Mouse (Mus musculus): ENCODE data around the gene Vmn2r89. TPM values are rescaled to one million over a fixed set of nuclear protein-coding genes. Genes with fewer than 3 reads are reported as not detected.

The Vmn2r89 gene
- polyA plus RNA-seq, 1 experiment: not detected

- no peaks in the 10 kb centered on the region for H3K27me3 ChIP-seq (ENCODE audit: control insufficient read depth, insufficient read depth, insufficient read length)
- H3ac ChIP-seq (ENCODE audit: control insufficient read depth, insufficient read length): no peak overlapping the region
- no peaks in the 10 kb centered on the region for H3K79me2 ChIP-seq (ENCODE audit: control insufficient read depth, insufficient read depth)
- H3K36me3 ChIP-seq (ENCODE audit: control insufficient read depth, insufficient read depth): no peaks in the 10 kb centered on the region
- no peak overlapping the region for H3K4me2 ChIP-seq (ENCODE audit: low read depth)
- TF ChIP-seq USF1 (IDR thresholded peaks at IDR 0.05; ENCODE audit: low read depth) (no peak), TCF3 (IDR thresholded peaks at IDR 0.05; ENCODE audit: insufficient read length, low read depth) (no peak), SRF (IDR thresholded peaks at IDR 0.05; ENCODE audit: control insufficient read depth, insufficient read length, low read depth) (no peak), MYOG (IDR thresholded peaks at IDR 0.05; ENCODE audit: control insufficient read depth in 1 of 3, insufficient read depth in 1 of 3, insufficient read length in 2 of 3, low read depth in 2 of 3) (no peak), MAX (IDR thresholded peaks at IDR 0.05; ENCODE audit: low read depth) (no peak), CEBPB (IDR thresholded peaks at IDR 0.05; ENCODE audit: insufficient read depth, poor library complexity, severe bottlenecking) (no peak), POLR2AphosphoS2 (IDR thresholded peaks at IDR 0.05; ENCODE audit: insufficient read length, low read depth) (no peak)
- no peak overlapping the region for H3K4me3 ChIP-seq
These were observed 48.1 kb downstream of the Vmn2r89 start for GRCm38 (mm10) chr14:51499707-51500275.

- Histone ChIP-seq H3K4me2 (ENCODE audit: low read depth) (no peak overlapping the region), H3K79me2 (ENCODE audit: control insufficient read depth, insufficient read depth) (no peaks in the 10 kb centered on the region), H3K4me3 (no peak overlapping the region), H3K36me3 (ENCODE audit: control insufficient read depth, insufficient read depth) (no peaks in the 10 kb centered on the region), H3ac (ENCODE audit: control insufficient read depth, insufficient read length) (no peak overlapping the region), H3K27me3 (ENCODE audit: control insufficient read depth, insufficient read depth, insufficient read length) (no peaks in the 10 kb centered on the region)
- TF ChIP-seq POLR2AphosphoS2 (IDR thresholded peaks at IDR 0.05; ENCODE audit: insufficient read length, low read depth) (no peak), POLR2A (IDR thresholded peaks at IDR 0.05; ENCODE audit: insufficient read length, low read depth) (no peak), TCF3 (IDR thresholded peaks at IDR 0.05; ENCODE audit: insufficient read length, low read depth) (no peak), SRF (IDR thresholded peaks at IDR 0.05; ENCODE audit: control insufficient read depth, insufficient read length, low read depth) (no peak), E2F4 (IDR thresholded peaks at IDR 0.05; ENCODE audit: insufficient read depth) (no peak), MYOG (IDR thresholded peaks at IDR 0.05; ENCODE audit: control insufficient read depth in 1 of 3, insufficient read depth in 1 of 3, insufficient read length in 2 of 3, low read depth in 2 of 3) (no peak), MYOD1 (IDR thresholded peaks at IDR 0.05; ENCODE audit: control insufficient read depth in 1 of 3, insufficient read length in 2 of 3, low read depth in 2 of 3) (no peak), CEBPB (IDR thresholded peaks at IDR 0.05; ENCODE audit: insufficient read depth, poor library complexity, severe bottlenecking) (no peak)
These were observed 48.8 kb downstream of the Vmn2r89 start for GRCm38 (mm10) chr14:51500461-51500860.

- TF ChIP-seq MYOG (IDR thresholded peaks at IDR 0.05; ENCODE audit: control insufficient read depth in 1 of 3, insufficient read depth in 1 of 3, insufficient read length in 2 of 3, low read depth in 2 of 3) (no peak), USF1 (IDR thresholded peaks at IDR 0.05; ENCODE audit: low read depth) (no peak), SRF (IDR thresholded peaks at IDR 0.05; ENCODE audit: control insufficient read depth, insufficient read length, low read depth) (no peak), CEBPB (IDR thresholded peaks at IDR 0.05; ENCODE audit: insufficient read depth, poor library complexity, severe bottlenecking) (no peak), MAX (IDR thresholded peaks at IDR 0.05; ENCODE audit: low read depth) (no peak), POLR2A (IDR thresholded peaks at IDR 0.05; ENCODE audit: insufficient read length, low read depth) (no peak)
- no peaks in the 10 kb centered on the region for H3K27me3 ChIP-seq (ENCODE audit: control insufficient read depth, insufficient read depth, insufficient read length)
These were observed 55.8 kb downstream of the Vmn2r89 start for GRCm38 (mm10) chr14:51507416-51507815.

More at GRCm38 (mm10) chr14:51507416-51507815, 55.8 kb downstream of the Vmn2r89 start:
- Histone ChIP-seq H3ac (ENCODE audit: control insufficient read depth, insufficient read length) (no peak overlapping the region), H3K4me3 (no peak overlapping the region), H3K4me2 (ENCODE audit: low read depth) (no peak overlapping the region), H3K79me2 (ENCODE audit: control insufficient read depth, insufficient read depth) (no peaks in the 10 kb centered on the region), H3K36me3 (ENCODE audit: control insufficient read depth, insufficient read depth) (no peaks in the 10 kb centered on the region)

Other genes starting within 250 kb of the Vmn2r89 start
- not detected for gene Ear14, start 248.5 kb upstream of the Vmn2r89 start, polyA plus RNA-seq (2012; fragmentation: generic; extraction: Trizol)
- gene Rnase2a, start 195.7 kb upstream of the Vmn2r89 start, polyA plus RNA-seq (2012; fragmentation: generic; extraction: Trizol): 0.43 TPM
- not detected for gene Gm7247, start 90.1 kb upstream of the Vmn2r89 start, polyA plus RNA-seq (2012; fragmentation: generic; extraction: Trizol)
- not detected for gene Vmn2r88, start 41.0 kb upstream of the Vmn2r89 start, polyA plus RNA-seq (2012; fragmentation: generic; extraction: Trizol)
- gene Gm5622, start 100.9 kb downstream of the Vmn2r89 start, polyA plus RNA-seq (2012; fragmentation: generic; extraction: Trizol): not detected
- not detected for gene Gm17175, start 122.2 kb downstream of the Vmn2r89 start, polyA plus RNA-seq (2012; fragmentation: generic; extraction: Trizol)
- not detected for gene Gm17174, start 140.3 kb downstream of the Vmn2r89 start, polyA plus RNA-seq (2012; fragmentation: generic; extraction: Trizol)
- not detected for gene Gm17078, start 159.5 kb downstream of the Vmn2r89 start, polyA plus RNA-seq (2012; fragmentation: generic; extraction: Trizol)
- not detected for gene Gm4181, start 183.8 kb downstream of the Vmn2r89 start, polyA plus RNA-seq (2012; fragmentation: generic; extraction: Trizol)
- not detected for gene Gm17079, start 243.6 kb downstream of the Vmn2r89 start, polyA plus RNA-seq (2012; fragmentation: generic; extraction: Trizol)

Data from myocyte (in vitro differentiated cells).